Mouse (Mus musculus) intestine, postnatal 0 days (tissue): ENCODE data around the gene Rps16. TPM values are rescaled to one million over a fixed set of nuclear protein-coding genes. Genes with fewer than 3 reads are reported as not detected.
A peak's percentile ranks its signal among the peaks of the same experiment; 100 is the strongest.

ENCODE experiments used
- ATAC-seq: fragments of 200-750 bp; cut with Nextera tagmentation; 2 replicates; pipeline ENCODE4 v1.8.0; 2017; ENCODE audit warnings: mild to moderate bottlenecking, moderate TSS enrichment, moderate library complexity
- H3K27ac ChIP-seq: fragments of 300-500 bp; sonication (generic); 2 replicates; pipeline ENCODE4 v1.5.1; 2014; ENCODE audit warnings: mild to moderate bottlenecking, low read depth, low read length, moderate library complexity
- H3K27me3 ChIP-seq: fragments of 300-500 bp; sonication (generic); replicated peaks from 2 replicates; pipeline ENCODE4 v1.6.1; 2014; ENCODE audit warnings: low read length, mixed read lengths; ENCODE audit not compliant: control insufficient read depth, insufficient read depth
- H3K36me3 ChIP-seq: fragments of 300-500 bp; sonication (generic); 2 replicates; pipeline ENCODE4 v1.6.1; 2014; ENCODE audit warnings: mild to moderate bottlenecking, moderate library complexity; ENCODE audit not compliant: control insufficient read depth, insufficient read depth
- H3K4me1 ChIP-seq: fragments of 300-500 bp; sonication (generic); replicated peaks from 2 replicates; pipeline ENCODE4 v1.6.1; 2014; ENCODE audit warnings: antibody characterized with exemption, low read length, mixed read lengths; ENCODE audit not compliant: control insufficient read depth, insufficient read depth
- H3K4me2 ChIP-seq: fragments of 300-500 bp; sonication (generic); replicated peaks from 2 replicates; pipeline ENCODE4 v1.6.1; 2014; ENCODE audit warnings: low read depth, mild to moderate bottlenecking, moderate library complexity
- H3K4me3 ChIP-seq: fragments of 300-500 bp; sonication (generic); 2 replicates; pipeline ENCODE4 v1.5.1; 2014; ENCODE audit warnings: low read depth, low read length
- H3K9ac ChIP-seq: fragments of 300-500 bp; sonication (generic); 2 replicates; pipeline ENCODE4 v1.6.1; 2014; ENCODE audit warnings: mild to moderate bottlenecking, low read depth, low read length
- H3K9me3 ChIP-seq: fragments of 300-500 bp; sonication (generic); 2 replicates; pipeline ENCODE4 v1.6.1; 2016; ENCODE audit warnings: mixed run types; ENCODE audit not compliant: control insufficient read depth
- CTCF ChIP-seq: sonication (generic); IDR thresholded peaks from 2 replicates; pipeline ENCODE4 v1.5.1; 2016; ENCODE audit warnings: low read depth, mild to moderate bottlenecking, control low read depth, antibody characterized with exemption, moderate library complexity
- WGBS: fragments of 180-500 bp; shearing (Covaris S2); extraction: QIAGEN DNeasy Blood & Tissue Kit; methylation state at CpG from one replicate; pipeline ENCODE4 v1.1.7; 2014; 5-methylcytosine and 5-hydroxymethylcytosine counted together
- polyA plus RNA-seq: library from polyadenylated mRNA; unstranded; fragments of >200 nt; fragmentation: Nextera tagmentation; extraction: Ambion mirVana; gene quantifications from 2 replicates; pipeline ENCODE4 v1.2.1, GENCODE M21; 2015

Rps16 gene
- polyA plus RNA-seq, 1 experiment from 2014 or later: 695 TPM

GRCm38 (mm10) chr7:28311151-28311925 lies 39.1 kb upstream of the Rps16 start:
- peak overlapping the region; percentile 82 for H3K9ac ChIP-seq
- H3K9me3 ChIP-seq: no peaks in the 10 kb centered on the region
- H3K27me3 ChIP-seq: no peaks in the 10 kb centered on the region
- H3K27ac ChIP-seq: peak overlapping the region; percentile 66
- peaks cover 57% of the 10 kb centered on the region for H3K36me3 ChIP-seq
- H3K4me3 ChIP-seq: peak overlapping the region; percentile 91
- WGBS: 5% methylated on average over 35 of the region's 35 CpGs
- peak overlapping the region; percentile 92 for H3K4me2 ChIP-seq
- no peak for TF ChIP-seq CTCF
- peak; percentile 70 for ATAC-seq
- H3K4me1 ChIP-seq: no peaks in the 10 kb centered on the region; the same call in 1 of the 2 replicates

- H3K9me3 ChIP-seq: no peaks in the 10 kb centered on the region
- peak within 1 kb of the TSS; percentile 66 for H3K27ac ChIP-seq
- H3K4me3 ChIP-seq: peak within 1 kb of the TSS; percentile 91
- peak within 1 kb of the TSS; percentile 82 for H3K9ac ChIP-seq
- ATAC-seq: peak; percentile 95
- TF ChIP-seq CTCF: peak; percentile 13; the same call in 1 of the 2 replicates
- H3K4me2 ChIP-seq: peak within 1 kb of the TSS; percentile 92
- H3K36me3 ChIP-seq: peaks cover 57% of the 10 kb centered on the region
- H3K4me1 ChIP-seq: no peaks in the 10 kb centered on the region; the same call in 1 of the 2 replicates
- no peaks in the 10 kb centered on the region for H3K27me3 ChIP-seq
- under 1% methylated on average over 44 of the region's 45 CpGs for WGBS
These were observed 38.4 kb upstream of the Rps16 start, which contains the start of gene Timm50 for GRCm38 (mm10) chr7:28311926-28312543. Gene Timm50, minus strand, starts transcription at chr7:28312072.

- H3K9ac ChIP-seq: no peak overlapping the region
- TF ChIP-seq CTCF: no peak
- ATAC-seq: no peak
- no peaks in the 10 kb centered on the region for H3K4me1 ChIP-seq
- no peaks in the 10 kb centered on the region for H3K9me3 ChIP-seq
- H3K4me2 ChIP-seq: no peak overlapping the region
- no peaks in the 10 kb centered on the region for H3K27me3 ChIP-seq
- H3K27ac ChIP-seq: no peak overlapping the region
- H3K4me3 ChIP-seq: no peak overlapping the region
- 87% methylated on average over 3 of the region's 3 CpGs for WGBS
- H3K36me3 ChIP-seq: peaks cover 84% of the 10 kb centered on the region
These were observed 32.4 kb upstream of the Rps16 start for GRCm38 (mm10) chr7:28318036-28318435.

- TF ChIP-seq CTCF: no peak
- Histone ChIP-seq H3K27me3 (no peaks in the 10 kb centered on the region), H3K4me3 (no peak overlapping the region), H3K36me3 (peaks cover 91% of the 10 kb centered on the region), H3K4me2 (no peak overlapping the region), H3K9ac (no peak overlapping the region), H3K9me3 (no peaks in the 10 kb centered on the region), H3K27ac (no peak overlapping the region), H3K4me1 (no peaks in the 10 kb centered on the region)
- 92% methylated on average over 17 of the region's 17 CpGs for WGBS
- no peak for ATAC-seq
These were observed 31.7 kb upstream of the Rps16 start for GRCm38 (mm10) chr7:28318714-28319113.

- H3K27ac ChIP-seq: no peak overlapping the region; the same call in 1 of the 2 replicates
- peak; percentile 32; the same call in 1 of the 2 replicates for ATAC-seq
- peaks cover 97% of the 10 kb centered on the region for H3K36me3 ChIP-seq
- TF ChIP-seq CTCF: no peak
- no peak overlapping the region for H3K4me3 ChIP-seq
- H3K9ac ChIP-seq: no peak overlapping the region
- no peaks in the 10 kb centered on the region for H3K4me1 ChIP-seq
- WGBS: 84% methylated on average over 15 of the region's 15 CpGs
- no peaks in the 10 kb centered on the region for H3K27me3 ChIP-seq
- H3K4me2 ChIP-seq: no peak overlapping the region
- no peaks in the 10 kb centered on the region for H3K9me3 ChIP-seq
These were observed 28.3 kb upstream of the Rps16 start for GRCm38 (mm10) chr7:28321974-28322720.

- Histone ChIP-seq H3K36me3 (peaks cover 94% of the 10 kb centered on the region), H3K27ac (no peak overlapping the region), H3K4me1 (no peaks in the 10 kb centered on the region), H3K9me3 (no peaks in the 10 kb centered on the region), H3K9ac (no peak overlapping the region), H3K27me3 (no peaks in the 10 kb centered on the region), H3K4me2 (no peak overlapping the region), H3K4me3 (no peak overlapping the region)
- no peak for ATAC-seq
- WGBS: 98% methylated on average over 8 of the region's 8 CpGs
- no peak for TF ChIP-seq CTCF
These were observed 25.2 kb upstream of the Rps16 start for GRCm38 (mm10) chr7:28325293-28325692.
